Mouse (Mus musculus): ENCODE measurements around the gene Cpsf6. TPM values are rescaled to one million over a fixed set of nuclear protein-coding genes. Genes with fewer than 3 reads are reported as not detected.

Gene Cpsf6
- polyA plus RNA-seq, 1 experiment from 2014 or later, result 165 TPM

Other genes with a start within 250 kb of the Cpsf6 start
- gene Frs2, start 231.5 kb downstream of the Cpsf6 start, polyA plus RNA-seq (2015; fragmentation: Nextera tagmentation; extraction: Ambion mirVana), result 14.5 and 17.4 TPM in 2 replicates
- 59.3 and 60.6 TPM in 2 replicates for gene Yeats4, start 155.5 kb downstream of the Cpsf6 start, polyA plus RNA-seq (2015; fragmentation: Nextera tagmentation; extraction: Ambion mirVana)
- not detected in 2 replicates for gene 9530003J23Rik, start 141.3 kb downstream of the Cpsf6 start, polyA plus RNA-seq (2015; fragmentation: Nextera tagmentation; extraction: Ambion mirVana)
- 170 and 197 TPM in 2 replicates for gene Lyz2, start 97.7 kb downstream of the Cpsf6 start, polyA plus RNA-seq (2015; fragmentation: Nextera tagmentation; extraction: Ambion mirVana)
- 0.44 and 0.50 TPM in 2 replicates for gene Lyz1, start 87.1 kb downstream of the Cpsf6 start, polyA plus RNA-seq (2015; fragmentation: Nextera tagmentation; extraction: Ambion mirVana)
- gene Cpm, start 249.5 kb upstream of the Cpsf6 start, polyA plus RNA-seq (2015; fragmentation: Nextera tagmentation; extraction: Ambion mirVana), result 41.8 and 49.3 TPM in 2 replicates

Measured in lung, embryonic 15.5 days (tissue).